Mouse (Mus musculus): ENCODE measurements at regions not wholly inside any gene's neighbourhood (a gene's known extent, or its start where the extent isn't known, plus 50 kb on each side); places are given as distances from the start of the nearest gene placed in this dataset.

- TF ChIP-seq CTCF (IDR thresholded peaks at IDR 0.05; ENCODE audit: borderline replicate concordance, extremely low read depth, insufficient read depth, insufficient read length): peak; percentile 99
- TF ChIP-seq POLR2A (IDR thresholded peaks at IDR 0.05; ENCODE audit: borderline replicate concordance, extremely low read depth, insufficient read depth, insufficient read length, poor library complexity, severe bottlenecking): no peak
- peak; percentile 93 for DNase-seq (ENCODE audit: low read depth)
Observed at GRCm38 (mm10) chr15:72205950-72206349, 1628.4 kb upstream of the Gm6569 start.

- TF ChIP-seq POLR2A (IDR thresholded peaks at IDR 0.05; ENCODE audit: borderline replicate concordance, extremely low read depth, insufficient read depth, insufficient read length, poor library complexity, severe bottlenecking): no peak
- TF ChIP-seq CTCF (IDR thresholded peaks at IDR 0.05; ENCODE audit: borderline replicate concordance, extremely low read depth, insufficient read depth, insufficient read length): no peak
- no peak for DNase-seq (ENCODE audit: low read depth)
Observed at GRCm38 (mm10) chr15:72207589-72207988, 1626.8 kb upstream of the Gm6569 start.

GRCm38 (mm10) chr15:72208076-72208475 lies 1626.3 kb upstream of the Gm6569 start:
- no peak for TF ChIP-seq POLR2A (IDR thresholded peaks at IDR 0.05; ENCODE audit: borderline replicate concordance, extremely low read depth, insufficient read depth, insufficient read length, poor library complexity, severe bottlenecking)
- no peak for TF ChIP-seq CTCF (IDR thresholded peaks at IDR 0.05; ENCODE audit: borderline replicate concordance, extremely low read depth, insufficient read depth, insufficient read length)
- DNase-seq (ENCODE audit: low read depth): no peak

- DNase-seq (ENCODE audit: low read depth): no peak
- no peak for TF ChIP-seq POLR2A (IDR thresholded peaks at IDR 0.05; ENCODE audit: borderline replicate concordance, extremely low read depth, insufficient read depth, insufficient read length, poor library complexity, severe bottlenecking)
- no peak for TF ChIP-seq CTCF (IDR thresholded peaks at IDR 0.05; ENCODE audit: borderline replicate concordance, extremely low read depth, insufficient read depth, insufficient read length)
Observed at GRCm38 (mm10) chr15:72208973-72209372, 1625.4 kb upstream of the Gm6569 start.

GRCm38 (mm10) chr15:72217731-72218130 lies 1616.6 kb upstream of the Gm6569 start:
- TF ChIP-seq POLR2A (IDR thresholded peaks at IDR 0.05; ENCODE audit: borderline replicate concordance, extremely low read depth, insufficient read depth, insufficient read length, poor library complexity, severe bottlenecking): no peak
- no peak for TF ChIP-seq CTCF (IDR thresholded peaks at IDR 0.05; ENCODE audit: borderline replicate concordance, extremely low read depth, insufficient read depth, insufficient read length)

GRCm38 (mm10) chr15:72219985-72220384 lies 1614.4 kb upstream of the Gm6569 start:
- TF ChIP-seq POLR2A (IDR thresholded peaks at IDR 0.05; ENCODE audit: borderline replicate concordance, extremely low read depth, insufficient read depth, insufficient read length, poor library complexity, severe bottlenecking) (no peak), CTCF (IDR thresholded peaks at IDR 0.05; ENCODE audit: borderline replicate concordance, extremely low read depth, insufficient read depth, insufficient read length) (no peak)
- DNase-seq (ENCODE audit: low read depth): no peak

More at GRCm38 (mm10) chr15:72217731-72218130, 1616.6 kb upstream of the Gm6569 start:
- DNase-seq (ENCODE audit: low read depth): no peak

GRCm38 (mm10) chr15:72220786-72221185 lies 1613.6 kb upstream of the Gm6569 start:
- no peak for DNase-seq (ENCODE audit: low read depth)

GRCm38 (mm10) chr15:72232355-72232754 lies 1602.0 kb upstream of the Gm6569 start:
- DNase-seq (ENCODE audit: low read depth): no peak
- no peak for TF ChIP-seq CTCF (IDR thresholded peaks at IDR 0.05; ENCODE audit: borderline replicate concordance, extremely low read depth, insufficient read depth, insufficient read length)

More at GRCm38 (mm10) chr15:72220786-72221185, 1613.6 kb upstream of the Gm6569 start:
- TF ChIP-seq POLR2A (IDR thresholded peaks at IDR 0.05; ENCODE audit: borderline replicate concordance, extremely low read depth, insufficient read depth, insufficient read length, poor library complexity, severe bottlenecking): no peak
- no peak for TF ChIP-seq CTCF (IDR thresholded peaks at IDR 0.05; ENCODE audit: borderline replicate concordance, extremely low read depth, insufficient read depth, insufficient read length)

- TF ChIP-seq CTCF (IDR thresholded peaks at IDR 0.05; ENCODE audit: borderline replicate concordance, extremely low read depth, insufficient read depth, insufficient read length) (no peak), POLR2A (IDR thresholded peaks at IDR 0.05; ENCODE audit: borderline replicate concordance, extremely low read depth, insufficient read depth, insufficient read length, poor library complexity, severe bottlenecking) (no peak)
- DNase-seq (ENCODE audit: low read depth): peak; percentile 22
Observed at GRCm38 (mm10) chr15:72264619-72265018, 1569.7 kb upstream of the Gm6569 start.

- TF ChIP-seq CTCF (IDR thresholded peaks at IDR 0.05; ENCODE audit: borderline replicate concordance, extremely low read depth, insufficient read depth, insufficient read length) (no peak), POLR2A (IDR thresholded peaks at IDR 0.05; ENCODE audit: borderline replicate concordance, extremely low read depth, insufficient read depth, insufficient read length, poor library complexity, severe bottlenecking) (no peak)
- peak; percentile 31 for DNase-seq (ENCODE audit: low read depth)
Observed at GRCm38 (mm10) chr15:72283846-72284245, 1550.5 kb upstream of the Gm6569 start.

GRCm38 (mm10) chr15:72296648-72297047 lies 1537.7 kb upstream of the Gm6569 start:
- TF ChIP-seq CTCF (IDR thresholded peaks at IDR 0.05; ENCODE audit: borderline replicate concordance, extremely low read depth, insufficient read depth, insufficient read length) (no peak), POLR2A (IDR thresholded peaks at IDR 0.05; ENCODE audit: borderline replicate concordance, extremely low read depth, insufficient read depth, insufficient read length, poor library complexity, severe bottlenecking) (no peak)
- DNase-seq (ENCODE audit: low read depth): peak; percentile 65

GRCm38 (mm10) chr15:72312417-72312816 lies 1521.9 kb upstream of the Gm6569 start:
- TF ChIP-seq CTCF (IDR thresholded peaks at IDR 0.05; ENCODE audit: borderline replicate concordance, extremely low read depth, insufficient read depth, insufficient read length) (no peak), POLR2A (IDR thresholded peaks at IDR 0.05; ENCODE audit: borderline replicate concordance, extremely low read depth, insufficient read depth, insufficient read length, poor library complexity, severe bottlenecking) (no peak)
- no peak for DNase-seq (ENCODE audit: low read depth)

All from brain, embryonic 14.5 days (tissue).